Mouse (Mus musculus) heart, embryonic 12.5 days (tissue): ENCODE measurements around the gene Tubg2. TPM values are rescaled to one million over a fixed set of nuclear protein-coding genes. Genes with fewer than 3 reads are reported as not detected.

ENCODE experiments used
- ATAC-seq: fragments of 200-750 bp; cut with Nextera tagmentation; 2 replicates; pipeline ENCODE4 v1.8.0; 2017; ENCODE audit warnings: moderate TSS enrichment, moderate library complexity; ENCODE audit not compliant: insufficient number of reproducible peaks, low FRiP score
- H3K27ac ChIP-seq: fragments of 300-500 bp; sonication (generic); 2 replicates; pipeline ENCODE4 v1.5.1; 2016; ENCODE audit warnings: mild to moderate bottlenecking, moderate library complexity; ENCODE audit not compliant: poor library complexity, severe bottlenecking
- H3K27me3 ChIP-seq: fragments of 300-500 bp; sonication (generic); replicated peaks from 2 replicates; pipeline ENCODE4 v1.6.1; 2016; ENCODE audit warnings: mild to moderate bottlenecking, moderate library complexity
- H3K36me3 ChIP-seq: fragments of 300-500 bp; sonication (generic); 2 replicates; pipeline ENCODE4 v1.6.1; 2016; ENCODE audit warnings: mild to moderate bottlenecking, moderate library complexity
- H3K4me1 ChIP-seq: fragments of 300-500 bp; sonication (generic); replicated peaks from 2 replicates; pipeline ENCODE4 v1.6.1; 2016; ENCODE audit warnings: mild to moderate bottlenecking
- H3K4me2 ChIP-seq: fragments of 300-500 bp; sonication (generic); 2 replicates; pipeline ENCODE4 v1.6.1; 2016; ENCODE audit warnings: mild to moderate bottlenecking, moderate library complexity
- H3K4me3 ChIP-seq: fragments of 300-500 bp; sonication (generic); 2 replicates; pipeline ENCODE4 v1.5.1; 2016; ENCODE audit warnings: mild to moderate bottlenecking
- H3K9ac ChIP-seq: fragments of 300-500 bp; sonication (generic); 2 replicates; pipeline ENCODE4 v1.6.1; 2016; ENCODE audit warnings: mild to moderate bottlenecking, moderate library complexity
- H3K9me3 ChIP-seq: fragments of 300-500 bp; sonication (generic); replicated peaks from 2 replicates; pipeline ENCODE4 v1.6.1; 2016; ENCODE audit warnings: mild to moderate bottlenecking, moderate library complexity
- WGBS: fragments of 180-500 bp; shearing (Covaris S2); methylation state at CpG from one replicate; pipeline ENCODE4 v1.1.7; 2016; 5-methylcytosine and 5-hydroxymethylcytosine counted together
- microRNA-seq: library from miRNA; unstranded; fragments of <30 nt; microRNA quantifications from one replicate; pipeline ENCODE4, GENCODE M21; 2017
- polyA plus RNA-seq: library from polyadenylated mRNA; unstranded; fragments of >200 nt; fragmentation: Nextera tagmentation; extraction: Ambion mirVana; gene quantifications from 2 replicates; pipeline ENCODE4 v1.2.1, GENCODE M21; 2016

Gene Tubg2
- polyA plus RNA-seq, 1 experiment from 2014 or later: 3.6 TPM

DNA sequence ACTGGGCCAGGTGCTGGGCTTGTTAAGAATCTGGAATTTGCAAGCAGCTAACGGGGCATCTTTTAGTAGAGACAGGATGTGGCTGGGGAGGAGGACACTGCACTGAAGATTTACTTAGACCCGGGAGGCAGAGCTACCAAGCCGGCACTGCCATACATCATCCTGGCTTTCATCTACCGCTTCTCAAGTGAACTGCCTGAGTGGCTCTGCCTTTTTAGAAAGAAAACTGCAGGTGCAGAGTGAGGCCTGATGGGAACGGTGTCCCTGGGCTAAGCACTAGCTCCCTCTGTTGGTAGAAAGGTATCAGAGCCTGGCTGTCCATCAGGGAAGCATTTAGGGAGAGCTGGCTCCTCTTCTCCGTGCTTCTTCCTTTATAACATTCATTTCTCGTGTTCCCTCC lies 45.3 kb downstream of the Tubg2 start:
- H3K36me3 ChIP-seq: peaks cover 72% of the 10 kb centered on the region
- no peak overlapping the region for H3K4me2 ChIP-seq
- no peak overlapping the region for H3K4me3 ChIP-seq
- H3K27ac ChIP-seq: no peak overlapping the region
- WGBS: 29% methylated on average over 7 of the region's 7 CpGs
- no peaks in the 10 kb centered on the region for H3K27me3 ChIP-seq
- no peak for ATAC-seq
- no peak overlapping the region for H3K9ac ChIP-seq
- H3K4me1 ChIP-seq: no peaks in the 10 kb centered on the region
- no peaks in the 10 kb centered on the region for H3K9me3 ChIP-seq

Small RNAs within 50 kb of the gene (microRNA-seq; reads per million reads assigned to microRNA genes)
- gene Gm27626: not detected

Other genes with a start within 250 kb of the Tubg2 start
- gene Stat3, start 216.4 kb upstream of the Tubg2 start, polyA plus RNA-seq: 60.0 and 63.2 TPM in 2 replicates
- gene Cavin1, start 185.0 kb upstream of the Tubg2 start, polyA plus RNA-seq: 342 and 348 TPM in 2 replicates
- gene Atp6v0a1, start 146.5 kb upstream of the Tubg2 start, polyA plus RNA-seq: 70.0 and 71.4 TPM in 2 replicates
- 17.5 and 18.1 TPM in 2 replicates for gene Naglu, start 85.9 kb upstream of the Tubg2 start, polyA plus RNA-seq
- gene Hsd17b1, start 77.5 kb upstream of the Tubg2 start, polyA plus RNA-seq: not detected in 2 replicates
- 27.2 and 30.4 TPM in 2 replicates for gene Coasy, start 73.3 kb upstream of the Tubg2 start, polyA plus RNA-seq
- 36.2 and 37.3 TPM in 2 replicates for gene Mlx, start 68.6 kb upstream of the Tubg2 start, polyA plus RNA-seq
- gene Psmc3ip, start 60.5 kb upstream of the Tubg2 start, polyA plus RNA-seq: 20.8 and 21.3 TPM in 2 replicates
- gene Retreg3, start 36.0 kb upstream of the Tubg2 start, polyA plus RNA-seq: 15.2 and 15.9 TPM in 2 replicates
- gene Tubg1, start 36.0 kb upstream of the Tubg2 start, polyA plus RNA-seq: 77.3 and 78.8 TPM in 2 replicates
- gene Cntnap1, start 14.6 kb downstream of the Tubg2 start, polyA plus RNA-seq: 0.37 and 0.71 TPM in 2 replicates
- 10.4 and 10.6 TPM in 2 replicates for gene Plekhh3, start 15.4 kb downstream of the Tubg2 start, polyA plus RNA-seq
- 0.15 and 0.36 TPM in 2 replicates for gene Ccr10, start 19.5 kb downstream of the Tubg2 start, polyA plus RNA-seq
- gene Ezh1, start 70.6 kb downstream of the Tubg2 start, polyA plus RNA-seq: 14.9 and 16.1 TPM in 2 replicates
- 233 and 245 TPM in 2 replicates for gene Ramp2, start 90.1 kb downstream of the Tubg2 start, polyA plus RNA-seq
- gene Vps25, start 97.8 kb downstream of the Tubg2 start, polyA plus RNA-seq: 98.8 and 101 TPM in 2 replicates
- 14.0 TPM in 2 replicates for gene Wnk4, start 104.7 kb downstream of the Tubg2 start, polyA plus RNA-seq
- gene Cntd1, start 123.1 kb downstream of the Tubg2 start, polyA plus RNA-seq: 0.81 and 1.5 TPM in 2 replicates
- gene Coa3, start 123.2 kb downstream of the Tubg2 start, polyA plus RNA-seq: 165 and 171 TPM in 2 replicates
- gene Becn1, start 146.4 kb downstream of the Tubg2 start, polyA plus RNA-seq: 141 TPM in 2 replicates
- 131 and 136 TPM in 2 replicates for gene Psme3, start 160.3 kb downstream of the Tubg2 start, polyA plus RNA-seq
- gene Aoc2, start 169.2 kb downstream of the Tubg2 start, polyA plus RNA-seq: 1.3 and 1.5 TPM in 2 replicates
- 0.06 and 0.17 TPM in 2 replicates for gene Aoc3, start 174.7 kb downstream of the Tubg2 start, polyA plus RNA-seq
- gene G6pc, start 211.7 kb downstream of the Tubg2 start, polyA plus RNA-seq: not detected in 2 replicates